Mouse (Mus musculus): Measurements from ENCODE around the gene Ech1.

Gene Ech1

GRCm38 (mm10) chr7:28802846-28803588, 22.0 kb upstream of the Ech1 start:
- no peak for DNase-seq (ENCODE audit: low read depth, low spot score)

GRCm38 (mm10) chr7:28803756-28804155, 21.3 kb upstream of the Ech1 start:
- no peak for DNase-seq (ENCODE audit: low read depth, low spot score)

DNA sequence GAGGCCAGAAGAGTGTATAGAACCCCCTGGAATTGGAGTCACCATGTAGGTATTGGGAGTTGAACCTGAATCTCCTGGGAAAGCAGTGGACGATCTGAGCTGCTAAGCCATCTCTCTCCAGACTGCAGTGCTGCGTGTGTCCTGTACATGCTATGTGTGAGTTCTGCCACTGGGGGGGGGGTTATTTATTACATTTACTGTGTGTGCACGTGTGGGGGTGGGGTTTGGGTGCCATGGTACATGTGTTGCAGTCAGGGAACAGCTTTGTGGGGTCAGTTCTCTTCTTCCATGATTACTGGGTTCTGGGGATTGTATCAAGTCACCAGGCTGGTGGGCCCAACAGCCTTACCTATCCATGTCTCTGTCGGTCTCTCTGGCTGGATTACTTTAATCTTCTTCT, 18.1 kb upstream of the Ech1 start:
- no peak for DNase-seq (ENCODE audit: low read depth, low spot score)

DNA sequence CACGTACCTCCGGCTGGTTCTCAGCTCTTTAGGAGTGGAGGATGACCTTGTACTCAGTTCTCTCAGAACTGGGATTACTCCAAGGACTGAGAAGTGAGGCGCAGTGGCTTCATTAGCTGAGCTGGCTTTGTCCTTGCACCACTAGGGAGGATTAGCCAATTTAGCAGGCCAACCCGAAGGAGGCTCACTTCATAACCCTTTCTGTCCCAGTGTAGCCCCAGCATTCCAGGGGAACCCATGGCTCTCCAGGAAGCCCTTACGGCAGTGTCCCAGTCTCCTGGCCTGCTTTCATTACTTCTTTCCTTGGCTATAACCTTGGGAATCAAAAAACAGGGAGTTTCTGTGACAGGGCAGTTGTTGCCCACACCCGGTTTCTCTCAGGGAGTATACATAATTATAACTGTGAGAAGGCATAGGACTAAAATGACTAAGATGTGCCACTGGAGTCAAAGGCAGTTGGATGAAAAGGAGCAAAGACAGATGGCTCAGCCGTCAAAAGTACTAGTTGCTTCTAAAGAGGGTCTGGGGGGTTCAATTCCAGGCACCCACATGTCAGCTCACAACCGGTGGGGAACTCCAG, 17.3 kb upstream of the Ech1 start:
- no peak for DNase-seq (ENCODE audit: low read depth, low spot score)

DNA sequence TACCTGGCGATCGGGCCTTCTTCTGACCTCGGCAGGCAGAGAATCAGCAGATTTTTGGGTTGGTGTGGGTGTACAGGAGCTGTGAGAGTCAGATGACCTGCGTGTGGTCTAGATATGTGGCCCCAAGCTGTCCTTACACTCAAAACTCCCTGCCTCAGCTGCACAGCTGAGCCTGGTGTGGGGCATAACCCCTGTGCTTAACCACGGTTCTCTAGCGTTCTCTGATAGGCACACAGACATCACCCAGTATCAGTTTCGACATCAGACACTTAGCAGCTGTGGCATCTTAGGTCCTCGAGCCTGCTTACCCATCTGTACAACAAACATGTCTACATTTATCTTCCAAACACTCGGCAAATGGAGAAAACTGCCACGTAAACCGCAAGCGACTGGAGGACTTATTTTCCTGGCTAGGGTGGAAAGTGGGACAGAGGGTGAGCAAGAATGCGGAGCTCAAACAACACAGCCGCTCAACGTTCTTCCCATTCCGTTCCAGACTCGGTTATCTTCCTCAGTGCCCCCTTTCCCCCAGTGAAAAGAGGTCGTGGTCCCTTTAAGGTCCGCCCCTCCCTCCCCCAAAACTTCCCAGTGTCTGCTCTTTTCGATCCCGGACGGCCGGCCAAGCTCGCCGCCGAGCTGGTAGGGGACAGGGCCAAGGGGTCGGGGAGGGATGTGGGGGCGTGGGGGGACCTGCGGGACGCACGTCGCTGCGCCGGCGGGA, 16.6 kb upstream of the Ech1 start, which contains the start of gene Hnrnpl:
Hnrnpl (plus strand) TSS at position 321 of the 721 bp plus-strand sequence.
- DNase-seq (ENCODE audit: low read depth, low spot score), result no peak

GRCm38 (mm10) chr7:28808957-28809393, 16.0 kb upstream of the Ech1 start:
- peak; percentile 91 for DNase-seq (ENCODE audit: low read depth, low spot score)

- DNase-seq (ENCODE audit: low read depth, low spot score), result no peak
Observed at GRCm38 (mm10) chr7:28809401-28810089, 15.5 kb upstream of the Ech1 start.

DNA sequence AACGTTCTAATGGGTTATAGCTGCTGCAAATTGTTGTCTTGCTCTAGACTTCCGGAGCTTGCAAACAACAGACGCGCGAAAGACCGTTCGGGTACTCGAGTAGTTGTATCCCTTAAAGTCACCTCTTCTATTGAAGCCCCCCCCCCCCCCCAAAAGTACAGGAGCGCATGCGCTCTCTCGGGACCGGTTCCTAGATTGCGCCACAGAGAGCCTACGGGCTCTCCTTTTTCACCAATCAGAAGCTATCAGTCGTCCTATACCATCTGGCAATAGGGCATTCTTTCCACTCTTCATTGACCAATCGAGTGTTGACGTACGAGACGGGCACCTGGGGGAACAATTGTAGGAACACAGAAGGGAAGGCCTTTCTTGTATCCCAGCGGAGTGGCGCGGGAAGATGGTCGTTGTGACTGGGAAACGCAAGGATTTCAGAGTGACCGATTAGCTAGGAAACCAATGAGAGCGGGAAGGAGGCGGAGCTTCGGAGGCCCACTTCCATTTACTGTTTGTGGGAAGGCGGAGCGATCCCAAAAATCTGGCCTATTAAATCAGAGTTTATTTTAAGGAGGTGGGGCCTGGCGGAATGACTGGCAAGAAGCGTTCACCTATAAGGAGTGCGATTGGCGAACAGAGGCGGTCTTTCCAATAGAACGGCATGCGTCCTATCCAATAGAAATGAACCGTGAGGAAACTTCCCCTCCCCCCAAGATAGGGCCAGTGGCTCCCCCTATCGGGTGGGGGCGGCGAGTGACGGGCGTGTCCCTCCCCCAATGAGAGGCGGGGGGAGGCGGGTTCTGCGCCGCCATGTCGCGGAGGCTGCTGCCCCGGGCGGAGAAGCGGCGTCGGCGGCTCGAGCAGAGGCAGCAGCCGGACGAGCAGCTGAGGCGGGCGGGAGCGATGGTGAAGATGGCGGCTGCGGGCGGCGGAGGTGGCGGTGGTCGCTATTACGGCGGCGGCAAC, 14.6 kb upstream of the Ech1 start:
- peak; percentile 99 for DNase-seq (ENCODE audit: low read depth, low spot score)

GRCm38 (mm10) chr7:28811228-28811627, 13.8 kb upstream of the Ech1 start:
- DNase-seq (ENCODE audit: low read depth, low spot score), result peak; percentile 95

GRCm38 (mm10) chr7:28811640-28812275, 13.3 kb upstream of the Ech1 start:
- DNase-seq (ENCODE audit: low read depth, low spot score), result no peak

DNA sequence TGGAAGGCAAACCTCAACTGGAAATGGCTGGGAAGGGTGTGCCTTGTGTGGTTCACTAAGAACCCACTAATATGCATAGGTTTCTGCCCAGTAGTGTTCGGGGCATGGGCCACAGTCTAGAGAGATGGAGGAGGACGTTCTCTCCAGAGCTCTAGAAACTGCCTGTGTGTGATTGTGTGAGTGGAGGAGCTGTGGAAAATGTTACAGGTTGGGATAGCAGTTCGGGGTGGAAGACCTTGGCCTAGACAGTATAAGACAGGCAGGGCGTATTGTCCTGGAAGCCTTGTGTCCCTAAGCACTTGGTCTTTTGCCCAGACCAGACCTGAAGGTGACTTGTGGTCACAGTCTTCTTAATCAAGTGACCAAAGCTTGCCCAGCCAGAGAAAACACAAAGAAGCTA, 12.6 kb upstream of the Ech1 start:
- no peak for DNase-seq (ENCODE audit: low read depth, low spot score)

DNA sequence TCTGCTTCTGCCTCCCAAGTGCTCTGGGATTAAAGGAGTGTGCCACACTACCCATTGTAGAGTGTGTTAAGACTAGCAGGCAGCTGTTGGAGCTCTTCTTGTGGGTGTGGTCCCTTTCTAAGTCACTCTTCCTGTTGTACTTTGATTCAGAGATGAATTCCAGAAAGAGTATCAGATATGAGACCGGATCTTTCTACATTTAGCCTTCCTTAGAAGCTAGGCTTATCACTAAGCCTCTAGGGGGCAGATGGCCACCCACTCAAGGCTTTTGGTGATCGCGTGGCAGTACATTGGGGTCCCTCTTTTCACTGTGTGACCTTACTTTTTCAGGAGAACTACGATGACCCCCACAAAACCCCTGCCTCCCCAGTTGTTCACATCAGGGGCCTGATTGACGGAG, 12.1 kb upstream of the Ech1 start:
- DNase-seq (ENCODE audit: low read depth, low spot score), result no peak

- no peak for DNase-seq (ENCODE audit: low read depth, low spot score)
Observed at GRCm38 (mm10) chr7:28814306-28815034, 10.5 kb upstream of the Ech1 start.

DNA sequence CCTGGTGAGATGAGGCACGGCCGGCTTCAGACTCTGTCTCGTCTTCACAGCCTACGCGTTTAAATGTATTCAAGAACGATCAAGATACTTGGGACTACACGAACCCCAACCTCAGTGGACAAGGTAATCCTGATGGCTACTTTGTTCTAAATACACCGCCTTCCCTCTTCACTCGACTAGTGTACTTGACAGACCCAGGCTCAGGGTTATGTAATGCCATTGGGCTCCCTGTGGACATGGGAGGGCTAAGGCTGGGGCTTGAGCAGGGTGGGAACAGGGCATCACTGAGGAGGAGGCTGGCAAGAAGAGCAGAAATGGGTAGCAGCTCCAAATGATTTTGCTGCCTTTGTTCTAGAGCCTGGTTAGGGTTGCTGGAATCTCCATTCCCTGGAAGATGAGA, 9.8 kb upstream of the Ech1 start:
- DNase-seq (ENCODE audit: low read depth, low spot score), result no peak

GRCm38 (mm10) chr7:28816201-28816600, 8.8 kb upstream of the Ech1 start:
- no peak for DNase-seq (ENCODE audit: low read depth, low spot score)

- DNase-seq (ENCODE audit: low read depth, low spot score), result no peak
Observed at GRCm38 (mm10) chr7:28816920-28817319, 8.1 kb upstream of the Ech1 start.

GRCm38 (mm10) chr7:28817524-28817923, 7.5 kb upstream of the Ech1 start:
- DNase-seq (ENCODE audit: low read depth, low spot score), result no peak

- no peak for DNase-seq (ENCODE audit: low read depth, low spot score)
Observed at GRCm38 (mm10) chr7:28817957-28818356, 7.1 kb upstream of the Ech1 start.

DNA sequence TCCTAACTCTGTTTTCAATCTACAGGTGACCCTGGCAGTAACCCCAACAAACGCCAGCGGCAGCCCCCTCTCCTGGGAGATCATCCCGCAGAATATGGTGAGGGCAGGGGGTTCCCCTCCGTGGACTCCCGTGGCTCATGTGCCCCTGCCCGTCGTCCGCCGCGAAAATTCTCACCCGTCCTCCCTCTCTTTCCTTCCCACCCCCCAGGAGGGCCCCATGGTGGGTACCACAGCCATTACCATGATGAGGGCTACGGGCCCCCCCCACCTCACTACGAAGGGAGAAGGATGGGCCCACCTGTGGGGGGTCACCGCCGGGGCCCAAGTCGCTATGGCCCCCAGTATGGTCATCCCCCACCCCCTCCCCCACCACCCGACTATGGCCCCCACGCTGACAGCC, 6.6 kb upstream of the Ech1 start:
- DNase-seq (ENCODE audit: low read depth, low spot score), result no peak

Data from forelimb bud, embryonic 11.5 days (tissue).